Mouse (Mus musculus) forebrain, postnatal 0 days (tissue): ENCODE data around the gene Jsrp1. TPM values are rescaled to one million over a fixed set of nuclear protein-coding genes. Genes with fewer than 3 reads are reported as not detected.

Experiments
- ATAC-seq: fragments of 200-750 bp; cut with Nextera tagmentation; 2 replicates; pipeline ENCODE4 v1.8.0; 2017; ENCODE audit warnings: mild to moderate bottlenecking, moderate library complexity
- DNase-seq: peaks from one replicate; pipeline ENCODE4 v3.0.0-alpha.2; 2015
- H3K27ac ChIP-seq: fragments of 300-500 bp; sonication (generic); 2 replicates; pipeline ENCODE4 v1.5.1; 2014; ENCODE audit warnings: low read depth, mild to moderate bottlenecking, antibody characterized with exemption, low read length, moderate library complexity, mixed read lengths
- H3K27me3 ChIP-seq: fragments of 300-500 bp; sonication (generic); 2 replicates; pipeline ENCODE4 v1.6.1; 2014; ENCODE audit warnings: mild to moderate bottlenecking, low read length, mixed read lengths; ENCODE audit not compliant: insufficient read depth
- H3K36me3 ChIP-seq: fragments of 300-500 bp; sonication (generic); 2 replicates; pipeline ENCODE4 v1.6.1; 2014; ENCODE audit warnings: mild to moderate bottlenecking, moderate library complexity; ENCODE audit not compliant: insufficient read depth
- H3K4me1 ChIP-seq: fragments of 300-500 bp; sonication (generic); 2 replicates; pipeline ENCODE4 v1.6.1; 2014; ENCODE audit warnings: antibody characterized with exemption; ENCODE audit not compliant: insufficient read depth
- H3K4me2 ChIP-seq: fragments of 300-500 bp; sonication (generic); 2 replicates; pipeline ENCODE4 v1.6.1; 2014; ENCODE audit warnings: low read depth, mild to moderate bottlenecking, moderate library complexity
- H3K4me3 ChIP-seq: fragments of 300-500 bp; sonication (generic); 2 replicates; pipeline ENCODE4 v1.5.1; 2014; ENCODE audit warnings: low read depth, low read length, mixed read lengths
- H3K9ac ChIP-seq: fragments of 300-500 bp; sonication (generic); 2 replicates; pipeline ENCODE4 v1.6.1; 2014; ENCODE audit warnings: mild to moderate bottlenecking
- H3K9me3 ChIP-seq: fragments of 300-500 bp; sonication (generic); 2 replicates; pipeline ENCODE4 v1.6.1; 2016; ENCODE audit warnings: low read length
- CTCF ChIP-seq: sonication (generic); IDR thresholded peaks from 2 replicates; pipeline ENCODE4 v1.5.1; 2016; ENCODE audit warnings: antibody characterized with exemption, control low read depth, low read depth
- WGBS: fragments of 180-500 bp; shearing (Covaris S2); extraction: QIAGEN DNeasy Blood & Tissue Kit; methylation state at CpG from one replicate; pipeline ENCODE4 v1.1.7; 2014; 5-methylcytosine and 5-hydroxymethylcytosine counted together
- polyA plus RNA-seq: library from polyadenylated mRNA; unstranded; fragments of >200 nt; fragmentation: Nextera tagmentation; extraction: Ambion mirVana; gene quantifications from 2 replicates; pipeline ENCODE4 v1.2.1, GENCODE M21; 2015
- total RNA-seq: library from RNA; depleted of rRNA; stranded (reverse); fragments of >200 nt; gene quantifications from 2 replicates; pipeline ENCODE4 v1.2.3, GENCODE M21; 2014

The Jsrp1 gene
- total and polyA plus RNA-seq, 2 experiments from 2014 or later = 0.38 to 0.76 TPM

DNA sequence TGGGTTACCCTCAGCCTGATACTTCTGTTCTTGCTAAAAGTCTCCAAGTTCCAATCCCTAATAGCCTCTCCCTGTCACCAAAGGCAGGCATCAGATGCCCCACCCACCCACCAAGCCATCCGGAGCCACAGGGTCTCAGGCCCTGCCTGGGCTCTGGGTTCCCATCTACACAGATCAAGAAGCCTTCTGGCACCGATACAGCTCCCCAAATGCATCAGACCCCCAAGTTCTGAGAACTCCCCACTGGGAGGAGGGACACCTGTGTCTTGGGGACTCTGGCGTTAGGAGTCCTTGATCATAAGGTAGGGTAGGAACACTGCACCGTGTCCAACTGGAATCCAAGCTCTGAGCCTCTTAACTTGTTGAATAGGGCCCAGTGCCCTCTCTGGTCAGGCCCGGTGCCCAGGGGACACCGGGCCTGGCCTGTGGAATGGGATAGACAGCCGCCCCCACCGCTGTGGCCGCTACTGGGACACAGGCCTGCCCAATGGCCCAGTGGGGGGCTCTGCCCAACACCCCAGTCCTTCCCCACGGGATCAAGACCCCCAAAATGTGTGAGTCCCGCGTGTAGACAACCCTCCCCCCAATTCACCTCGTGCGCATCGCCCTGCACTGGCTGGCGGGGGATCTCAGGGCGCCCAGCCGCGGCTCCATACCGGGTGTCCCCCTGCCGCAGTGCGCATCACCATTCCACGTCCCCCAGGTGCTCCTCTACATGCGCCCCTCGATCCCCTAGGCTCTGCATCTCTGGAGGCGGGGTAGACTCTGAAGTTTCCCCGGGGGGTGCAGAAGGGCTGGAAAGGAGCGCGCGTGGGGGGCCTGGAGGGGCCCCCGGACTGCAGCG lies 30.0 kb upstream of the Jsrp1 start:
- H3K4me1 ChIP-seq = 0 out of 2 replicates have a peak, but pooled peaks cover 3% of the 10 kb centered on the region
- H3K9ac ChIP-seq = peak overlapping the region; percentile 64
- 8% methylated on average over 28 of the region's 32 CpGs for WGBS
- H3K4me2 ChIP-seq = peak overlapping the region; percentile 74
- H3K4me3 ChIP-seq = peak overlapping the region; percentile 67
- ATAC-seq (peak; percentile 53), DNase-seq (no peak)
- no peak overlapping the region for H3K27ac ChIP-seq
- TF ChIP-seq CTCF = no peak
- H3K27me3 ChIP-seq = no peaks in the 10 kb centered on the region
- no peaks in the 10 kb centered on the region for H3K9me3 ChIP-seq
- no peaks in the 10 kb centered on the region for H3K36me3 ChIP-seq

DNA sequence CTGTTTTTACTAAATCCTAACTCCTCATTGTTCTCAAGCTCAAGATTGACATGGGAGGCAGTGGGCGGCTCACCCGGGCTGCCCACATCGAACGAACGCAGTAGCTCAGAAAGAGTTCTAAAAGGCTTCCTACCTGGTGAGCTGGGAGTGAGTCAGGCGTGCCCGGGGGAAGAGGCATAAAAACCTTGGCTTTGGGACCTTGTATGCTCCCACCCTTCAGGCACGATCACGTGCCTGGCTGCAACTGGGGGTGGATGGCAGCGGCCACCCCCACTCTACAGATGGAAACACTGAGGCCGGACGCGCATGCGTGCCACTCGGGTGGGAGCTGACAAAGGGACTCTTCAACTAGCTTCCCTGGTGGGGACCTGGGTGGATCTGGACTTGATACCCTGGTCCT lies 29.0 kb upstream of the Jsrp1 start:
- H3K4me1 ChIP-seq = 0 out of 2 replicates have a peak, but pooled peaks cover 3% of the 10 kb centered on the region
- H3K9me3 ChIP-seq = no peaks in the 10 kb centered on the region
- DNase-seq (no peak), ATAC-seq (no peak)
- H3K27me3 ChIP-seq = no peaks in the 10 kb centered on the region
- H3K4me2 ChIP-seq = no peak overlapping the region
- TF ChIP-seq CTCF = no peak
- 84% methylated on average over 15 of the region's 15 CpGs for WGBS
- no peak overlapping the region for H3K9ac ChIP-seq
- no peaks in the 10 kb centered on the region for H3K36me3 ChIP-seq
- H3K4me3 ChIP-seq = no peak overlapping the region
- H3K27ac ChIP-seq = no peak overlapping the region

GRCm38 (mm10) chr10:80841685-80842084 lies 28.4 kb upstream of the Jsrp1 start:
- ATAC-seq = no peak
- Histone ChIP-seq H3K27me3 (no peaks in the 10 kb centered on the region), H3K4me3 (no peak overlapping the region), H3K27ac (no peak overlapping the region), H3K9me3 (no peaks in the 10 kb centered on the region), H3K36me3 (no peaks in the 10 kb centered on the region), H3K4me1 (0 out of 2 replicates have a peak, but pooled peaks cover 3% of the 10 kb centered on the region), H3K4me2 (no peak overlapping the region), H3K9ac (no peak overlapping the region)
- 68% methylated on average over 2 of the region's 2 CpGs for WGBS
- no peak for TF ChIP-seq CTCF
- DNase-seq = no peak

GRCm38 (mm10) chr10:80839848-80840247 lies 26.6 kb upstream of the Jsrp1 start:
- Histone ChIP-seq H3K9me3 (no peaks in the 10 kb centered on the region), H3K4me3 (no peak overlapping the region), H3K9ac (no peak overlapping the region), H3K36me3 (0 out of 2 replicates have a peak, but pooled peaks cover 7% of the 10 kb centered on the region), H3K4me2 (no peak overlapping the region), H3K27me3 (no peaks in the 10 kb centered on the region), H3K27ac (no peak overlapping the region), H3K4me1 (0 out of 2 replicates have a peak, but pooled peaks cover 3% of the 10 kb centered on the region)
- ATAC-seq (no peak), DNase-seq (no peak)
- TF ChIP-seq CTCF = no peak
- 59% methylated on average over 6 of the region's 6 CpGs for WGBS

- H3K4me1 ChIP-seq = 0 out of 2 replicates have a peak, but pooled peaks cover 3% of the 10 kb centered on the region
- 72% methylated on average over 2 of the region's 2 CpGs for WGBS
- no peak for TF ChIP-seq CTCF
- no peak overlapping the region for H3K4me2 ChIP-seq
- DNase-seq (no peak), ATAC-seq (no peak)
- no peaks in the 10 kb centered on the region for H3K9me3 ChIP-seq
- H3K27me3 ChIP-seq = no peaks in the 10 kb centered on the region
- H3K36me3 ChIP-seq = peaks cover 16% of the 10 kb centered on the region; the same call in 1 of the 2 replicates
- no peak overlapping the region for H3K4me3 ChIP-seq
- H3K27ac ChIP-seq = no peak overlapping the region
- no peak overlapping the region for H3K9ac ChIP-seq
These were observed 25.1 kb upstream of the Jsrp1 start for GRCm38 (mm10) chr10:80838346-80838912.

DNA sequence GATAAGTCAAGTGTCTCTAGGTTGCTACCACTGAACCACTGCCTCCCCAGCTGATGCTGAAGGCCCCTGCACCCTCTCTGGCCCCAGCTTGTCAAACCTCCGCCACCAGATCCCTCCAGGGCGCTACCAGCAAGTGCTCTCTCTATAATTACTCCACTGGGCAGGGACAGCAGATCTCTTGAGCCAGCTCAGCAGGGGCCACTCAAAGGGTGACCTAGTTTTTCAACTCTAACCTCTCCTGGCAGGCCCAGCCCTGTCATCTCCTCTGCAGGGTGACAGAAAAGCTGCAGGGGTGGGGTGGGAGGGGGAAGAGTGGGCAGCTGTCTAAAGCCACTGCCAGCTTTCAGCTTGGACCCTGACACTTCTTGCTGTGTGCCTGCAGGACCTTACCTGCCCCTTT lies 24.5 kb upstream of the Jsrp1 start:
- ATAC-seq (no peak), DNase-seq (no peak)
- Histone ChIP-seq H3K4me1 (no peaks in the 10 kb centered on the region), H3K9ac (no peak overlapping the region), H3K36me3 (peaks cover 19% of the 10 kb centered on the region), H3K27me3 (no peaks in the 10 kb centered on the region), H3K27ac (no peak overlapping the region), H3K4me2 (no peak overlapping the region), H3K4me3 (no peak overlapping the region), H3K9me3 (no peaks in the 10 kb centered on the region)
- no peak for TF ChIP-seq CTCF
- 18% methylated on average over 2 of the region's 2 CpGs for WGBS

GRCm38 (mm10) chr10:80836949-80837379 lies 23.7 kb upstream of the Jsrp1 start:
- WGBS = 43% methylated on average over 7 of the region's 7 CpGs
- H3K9me3 ChIP-seq = no peaks in the 10 kb centered on the region
- no peaks in the 10 kb centered on the region for H3K27me3 ChIP-seq
- ATAC-seq (no peak), DNase-seq (peak; percentile 23)
- no peak overlapping the region for H3K4me2 ChIP-seq
- H3K27ac ChIP-seq = no peak overlapping the region
- TF ChIP-seq CTCF = no peak
- H3K36me3 ChIP-seq = peaks cover 19% of the 10 kb centered on the region
- no peak overlapping the region for H3K9ac ChIP-seq
- H3K4me3 ChIP-seq = no peak overlapping the region
- H3K4me1 ChIP-seq = no peaks in the 10 kb centered on the region
